Mouse (Mus musculus) E14TG2a.4 (cell line): ENCODE data around the gene Etl4.

Experiments used
- CTCF ChIP-seq: conservative IDR thresholded peaks from 2 replicates; pipeline ENCODE4 v1.5.1; 2014; ENCODE audit warnings: low read length
- NANOG ChIP-seq: IDR thresholded peaks from 2 replicates; pipeline ENCODE4 v1.6.1; 2014; ENCODE audit warnings: borderline replicate concordance, low read length, mixed read lengths
- POU5F1 ChIP-seq: IDR thresholded peaks from 2 replicates; pipeline ENCODE4 v1.6.1; 2014; ENCODE audit warnings: low read length, borderline replicate concordance

GRCm38 (mm10) chr2:20167566-20167965, 258.0 kb downstream of the Etl4 start:
- TF ChIP-seq CTCF, result no peak
- no peak for TF ChIP-seq POU5F1
- no peak for TF ChIP-seq NANOG
